Mouse (Mus musculus) G1E (cell line): ENCODE measurements around the gene Olfr272. TPM values are rescaled to one million over a fixed set of nuclear protein-coding genes. Genes with fewer than 3 reads are reported as not detected.

Source experiments
- ATAC-seq: 2 replicates; pipeline ENCODE4 v1.8.0; 2016; ENCODE audit warnings: mild to moderate bottlenecking; ENCODE audit not compliant: insufficient number of reproducible peaks, poor library complexity, low FRiP score, severe bottlenecking; ENCODE audit errors: extremely low read depth
- DNase-seq: peaks from one replicate; pipeline ENCODE4 v3.0.0; 2012; ENCODE audit warnings: low spot score
- H3K27me3 ChIP-seq: 2 replicates; pipeline ENCODE4 v1.6.1; 2012; ENCODE audit warnings: mild to moderate bottlenecking, low read length, inconsistent platforms; ENCODE audit not compliant: insufficient read depth
- H3K36me3 ChIP-seq: replicated peaks from 2 replicates; pipeline ENCODE3; 2012; ENCODE audit warnings: mild to moderate bottlenecking, inconsistent platforms
- H3K4me1 ChIP-seq: 2 replicates; pipeline ENCODE4 v1.6.1; 2012; ENCODE audit warnings: low read depth, low read length, inconsistent platforms, mixed read lengths; ENCODE audit not compliant: insufficient read depth
- H3K4me3 ChIP-seq: 2 replicates; pipeline ENCODE4 v1.5.1; 2012; ENCODE audit warnings: low read depth, mild to moderate bottlenecking, inconsistent platforms, low read length, moderate library complexity, mixed read lengths
- H3K9me3 ChIP-seq: replicated peaks from 2 replicates; pipeline ENCODE4 v1.6.1; 2012; ENCODE audit warnings: inconsistent platforms
- CTCF ChIP-seq: IDR thresholded peaks from 2 replicates; pipeline ENCODE4 v1.5.1; 2012; ENCODE audit warnings: low read depth, low read length, inconsistent platforms, mixed read lengths
- GATA1 ChIP-seq: IDR thresholded peaks from 2 replicates; pipeline ENCODE4 v1.6.1; 2012; ENCODE audit warnings: borderline replicate concordance, low read length, inconsistent platforms, mixed read lengths
- GATA2 ChIP-seq: IDR thresholded peaks from 2 replicates; pipeline ENCODE4 v1.6.1; 2012; ENCODE audit warnings: low read depth, low read length, inconsistent platforms, borderline replicate concordance
- POLR2AphosphoS5 ChIP-seq: IDR thresholded peaks from 2 replicates; pipeline ENCODE4 v1.6.1; 2012; ENCODE audit warnings: low read depth, low read length, inconsistent platforms; ENCODE audit not compliant: insufficient replicate concordance
- TAL1 ChIP-seq: conservative IDR thresholded peaks from 2 replicates; pipeline ENCODE4 v1.6.1; 2012; ENCODE audit warnings: low read depth, low read length, inconsistent platforms, mixed read lengths
- polyA plus RNA-seq: library from polyadenylated mRNA; stranded (reverse); fragments of >175 nt; gene quantifications from 2 replicates; pipeline ENCODE4 v1.2.3, GENCODE M21; 2012
- total RNA-seq, 2 experiments: library from RNA; stranded (forward) in 1 of 2; stranded (reverse) in 1 of 2; fragments of 200-1000 nt in 1 of 2; fragments of >200 nt in 1 of 2; fragmentation: Nextera tagmentation in 1 of 2; gene quantifications; 2 replicates each; pipeline ENCODE4 v1.2.3; 2014 to 2017

The Olfr272 gene
- not detected in 2 replicates for total RNA-seq (2014; fragmentation: Nextera tagmentation)
- 0.23 TPM in 1 of 2 replicates, not detected in the other for total RNA-seq (2017)
- polyA plus RNA-seq = not detected in 2 replicates

- Histone ChIP-seq H3K27me3 (no peaks in the 10 kb centered on the region; the same call in 1 of the 2 replicates), H3K9me3 (no peaks in the 10 kb centered on the region), H3K4me3 (no peak within 1 kb of the TSS), H3K4me1 (no peaks in the 10 kb centered on the region), H3K36me3 (no peaks in the 10 kb centered on the region)
- DNase-seq = no peak
- ATAC-seq = no peak
- TF ChIP-seq TAL1 (no peak), GATA2 (no peak), POLR2AphosphoS5 (no peak), GATA1 (no peak), CTCF (no peak)
Observed at GRCm38 (mm10) chr4:52919078-52919477, at the start of gene Olfr272. Gene Olfr272 (minus strand): TSS chr4:52919178.

GRCm38 (mm10) chr4:52964247-52964646, 45.3 kb upstream of the Olfr272 start, which contains the start of gene Olfr270:
Gene Olfr270 (plus strand): TSS chr4:52964547.
- no peak for ATAC-seq
- H3K4me1 ChIP-seq = no peaks in the 10 kb centered on the region
- H3K4me3 ChIP-seq = no peak within 1 kb of the TSS
- H3K9me3 ChIP-seq = no peaks in the 10 kb centered on the region
- no peaks in the 10 kb centered on the region; the same call in 1 of the 2 replicates for H3K27me3 ChIP-seq
- no peak for TF ChIP-seq GATA1
- no peak for TF ChIP-seq POLR2AphosphoS5
- no peak for TF ChIP-seq GATA2
- no peak for TF ChIP-seq TAL1
- no peak for TF ChIP-seq CTCF
- no peaks in the 10 kb centered on the region for H3K36me3 ChIP-seq
- no peak for DNase-seq

DNA sequence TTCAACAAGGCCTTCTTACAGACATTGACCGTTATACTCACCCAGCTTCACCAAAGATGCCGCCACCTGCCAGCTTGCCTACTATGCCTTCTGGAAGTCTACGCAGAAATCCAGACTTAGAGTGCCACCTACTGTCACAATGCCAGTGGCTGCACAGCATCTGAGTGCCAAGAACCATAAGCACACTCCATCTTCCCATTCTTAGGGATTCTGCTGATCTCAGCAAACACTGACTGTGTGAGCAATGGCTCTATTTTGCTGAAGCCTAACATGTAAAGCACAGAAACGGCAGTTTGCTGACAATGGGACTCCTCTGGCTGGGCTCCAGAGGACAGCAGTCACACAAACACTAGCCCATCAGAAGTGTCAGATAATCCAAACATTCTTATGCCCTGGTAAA, 39.7 kb upstream of the Olfr272 start:
- no peaks in the 10 kb centered on the region for H3K9me3 ChIP-seq
- H3K4me3 ChIP-seq = no peak overlapping the region
- ATAC-seq = no peak
- peaks cover 5% of the 10 kb centered on the region; the same call in 1 of the 2 replicates for H3K27me3 ChIP-seq
- no peaks in the 10 kb centered on the region for H3K36me3 ChIP-seq
- no peak for TF ChIP-seq GATA2
- TF ChIP-seq CTCF = no peak
- no peak for TF ChIP-seq GATA1
- no peak for TF ChIP-seq TAL1
- no peak for TF ChIP-seq POLR2AphosphoS5
- H3K4me1 ChIP-seq = no peaks in the 10 kb centered on the region
- no peak for DNase-seq

DNA sequence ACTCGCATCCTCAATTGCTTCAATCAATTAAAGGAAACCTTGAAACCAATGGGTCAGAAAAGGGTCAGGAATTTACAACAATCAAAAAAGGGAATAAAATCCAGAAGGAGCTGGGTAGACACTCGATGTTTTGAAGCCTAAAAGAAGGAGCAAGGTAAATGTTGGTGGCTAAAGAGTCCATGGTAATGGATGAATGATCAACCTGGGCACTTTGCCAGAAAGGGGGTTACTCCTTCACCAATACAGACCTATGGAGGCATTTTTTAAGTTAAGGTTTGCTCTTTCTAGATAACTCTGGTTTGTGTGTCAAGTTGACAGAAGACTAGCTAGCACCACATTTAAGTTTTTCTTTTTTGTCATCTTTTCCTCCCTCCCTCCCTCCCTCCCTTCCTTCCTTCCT, 30.0 kb upstream of the Olfr272 start:
- Histone ChIP-seq H3K4me3 (no peak overlapping the region), H3K27me3 (0 out of 2 replicates have a peak, but pooled peaks cover 5% of the 10 kb centered on the region), H3K9me3 (no peaks in the 10 kb centered on the region), H3K36me3 (no peaks in the 10 kb centered on the region), H3K4me1 (no peaks in the 10 kb centered on the region)
- DNase-seq = no peak
- no peak for TF ChIP-seq CTCF
- no peak for TF ChIP-seq POLR2AphosphoS5
- TF ChIP-seq GATA2 = no peak
- TF ChIP-seq GATA1 = no peak
- TF ChIP-seq TAL1 = no peak
- no peak for ATAC-seq

DNA sequence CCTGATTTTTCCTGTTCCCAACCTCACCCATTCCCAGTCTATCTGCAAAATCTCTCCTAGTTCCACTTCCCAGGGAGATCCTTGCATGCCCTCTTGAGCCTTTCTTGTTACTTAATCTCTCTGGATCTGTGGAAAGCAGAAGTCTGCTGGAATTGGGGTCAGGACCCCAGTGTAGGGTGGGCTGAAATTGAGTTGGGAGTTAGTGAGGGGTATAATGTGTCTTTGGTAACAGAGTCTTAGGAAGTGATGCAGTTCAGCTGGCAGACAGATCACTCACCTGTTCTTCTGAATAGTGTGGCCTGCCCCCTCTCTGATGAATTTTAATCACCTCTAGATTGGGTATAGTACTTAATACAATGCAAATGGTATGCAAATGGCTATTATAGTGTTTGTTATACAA, 27.7 kb upstream of the Olfr272 start:
- H3K4me1 ChIP-seq = no peaks in the 10 kb centered on the region
- DNase-seq (no peak), ATAC-seq (no peak)
- TF ChIP-seq TAL1 (no peak), POLR2AphosphoS5 (no peak), GATA2 (no peak), CTCF (no peak)
- H3K36me3 ChIP-seq = no peaks in the 10 kb centered on the region
- no peak overlapping the region for H3K4me3 ChIP-seq
- H3K27me3 ChIP-seq = 0 out of 2 replicates have a peak, but pooled peaks cover 5% of the 10 kb centered on the region
- no peaks in the 10 kb centered on the region for H3K9me3 ChIP-seq

DNA sequence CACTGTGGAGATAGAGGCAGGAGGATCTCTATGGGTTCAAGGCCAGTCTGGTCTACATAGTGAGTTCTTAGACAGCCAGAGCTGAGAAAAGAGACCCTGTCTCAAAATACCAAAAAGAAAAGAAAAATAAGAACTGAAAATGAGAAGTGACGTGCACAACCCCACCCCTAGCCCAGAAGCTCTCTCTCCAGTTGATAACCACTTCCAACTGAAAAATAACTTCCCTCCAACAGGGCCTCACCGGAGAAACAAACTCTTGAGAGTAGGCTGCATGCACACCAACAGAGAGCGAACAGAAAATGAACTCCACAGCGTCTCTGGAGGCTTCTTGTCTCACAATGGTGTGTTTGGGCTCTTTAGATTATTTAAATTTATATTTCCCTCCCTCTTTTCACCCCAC, 11.5 kb upstream of the Olfr272 start:
- ATAC-seq (no peak), DNase-seq (no peak)
- Histone ChIP-seq H3K36me3 (no peaks in the 10 kb centered on the region), H3K27me3 (0 out of 2 replicates have a peak, but pooled peaks cover 7% of the 10 kb centered on the region), H3K9me3 (no peaks in the 10 kb centered on the region), H3K4me3 (no peak overlapping the region), H3K4me1 (no peaks in the 10 kb centered on the region)
- TF ChIP-seq TAL1 (no peak), CTCF (no peak), POLR2AphosphoS5 (no peak), GATA2 (no peak), GATA1 (no peak)
